Mouse (Mus musculus): ENCODE data around the gene Bcl9.

DNA sequence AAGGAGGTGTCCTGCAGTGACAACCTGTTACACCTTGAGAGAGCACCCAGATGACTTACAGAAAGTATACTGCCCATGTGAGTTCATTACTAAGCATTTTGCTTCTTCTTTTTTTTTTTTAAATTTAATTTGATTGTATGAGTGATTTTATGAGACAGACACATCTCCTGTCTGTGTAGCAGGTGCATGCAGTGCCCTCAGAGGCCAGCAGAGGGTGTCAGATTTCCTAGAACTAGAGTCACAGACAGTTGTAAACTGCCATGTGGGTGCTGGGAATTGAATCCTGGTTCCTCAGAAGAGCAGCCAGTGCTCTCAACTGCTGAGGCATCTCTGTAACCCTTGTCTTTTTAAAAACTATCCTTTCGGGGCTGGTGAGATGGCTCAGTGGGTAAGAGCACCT, 35.5 kb downstream of the Bcl9 start:
- TF ChIP-seq CHD2 (IDR thresholded peaks at IDR 0.05; ENCODE audit: low read length) (no peak), E2F4 (IDR thresholded peaks at IDR 0.05; ENCODE audit: borderline replicate concordance, low read depth, low read length) (no peak), CTCF (IDR thresholded peaks at IDR 0.05 in 2 of 3, conservative IDR thresholded peaks at IDR 0.05 in 1 of 3; ENCODE audit: control insufficient read depth in 1 of 3, insufficient read depth in 1 of 3, low read depth in 2 of 3, low read length in 3 of 3, poor library complexity in 1 of 3, severe bottlenecking in 1 of 3) (peak; percentile 51 to 67 (median 58)), POLR2AphosphoS2 (IDR thresholded peaks at IDR 0.05; ENCODE audit: low read length) (no peak), HCFC1 (IDR thresholded peaks at IDR 0.05; ENCODE audit: low read depth, low read length) (no peak), ZKSCAN1 (IDR thresholded peaks at IDR 0.05; ENCODE audit: low read depth, low read length) (no peak), TAL1 (IDR thresholded peaks at IDR 0.05; ENCODE audit: low read length) (no peak), MAX (IDR thresholded peaks at IDR 0.05; ENCODE audit: low read length) (no peak), SMC3 (IDR thresholded peaks at IDR 0.05; ENCODE audit: low read depth, low read length) (peak; percentile 34), POLR2A (IDR thresholded peaks at IDR 0.05; ENCODE audit: control insufficient read depth in 1 of 2, insufficient read depth in 1 of 2, low read depth in 1 of 2, low read length in 2 of 2, poor library complexity in 1 of 2) (no peak), EP300 (IDR thresholded peaks at IDR 0.05; ENCODE audit: low read depth in 1 of 2, low read length in 2 of 2) (no peak), MAZ (IDR thresholded peaks at IDR 0.05; ENCODE audit: low read depth, low read length) (no peak), KAT2A (conservative IDR thresholded peaks at IDR 0.05; ENCODE audit: low read depth, low read length) (no peak), USF1 (IDR thresholded peaks at IDR 0.05; ENCODE audit: low read depth, low read length) (no peak)
